Mouse (Mus musculus): ENCODE measurements around the gene Kmt2c.
"Not testable (repeated sequence)": the region's sequence is repeated elsewhere in the genome, so short reads cannot be mapped to it uniquely, and the experiment has no call there.

The Kmt2c gene

DNA sequence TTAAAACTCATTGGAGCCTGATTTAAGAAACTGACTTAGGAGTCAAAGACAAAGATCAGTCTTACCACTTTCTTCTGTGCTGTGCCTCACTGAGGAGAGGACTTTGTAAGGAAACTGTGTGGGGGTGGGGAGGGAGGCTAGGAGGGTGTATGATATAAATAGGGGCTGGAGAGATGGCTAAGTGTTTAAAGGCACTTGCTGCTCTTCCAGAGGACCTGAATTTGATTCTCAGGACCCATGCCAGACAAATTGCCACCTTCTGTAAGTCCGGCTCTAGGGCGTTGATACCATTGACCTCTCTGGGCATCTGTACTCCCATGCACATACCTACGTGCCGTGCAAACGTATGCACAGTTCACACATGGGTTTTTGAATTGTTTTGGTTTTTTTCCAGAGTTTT is 7.5 kb upstream of the Kmt2c start:
- no peak for DNase-seq

DNA sequence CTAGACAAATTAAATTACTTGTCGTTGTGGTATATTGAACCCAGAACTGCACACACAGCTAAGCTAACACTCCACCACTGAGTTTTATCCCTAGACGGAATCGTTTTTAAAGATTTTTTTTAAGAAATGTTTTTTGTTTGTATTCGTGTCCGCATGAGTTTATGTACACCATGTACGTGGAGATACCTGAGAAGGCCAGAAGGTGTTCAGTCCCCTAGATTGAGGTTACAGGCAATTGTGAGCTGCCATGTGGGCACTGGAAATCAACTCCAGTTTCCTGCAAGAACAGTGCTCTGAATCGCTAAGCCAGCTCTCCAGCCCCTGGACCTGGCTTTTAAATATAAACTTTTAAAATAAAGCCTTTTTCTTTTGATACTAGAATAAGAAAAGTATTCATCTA is 2.1 kb upstream of the Kmt2c start:
- DNase-seq, result no peak

- DNase-seq, result peak; percentile 98
Measured at GRCm38 (mm10) chr5:25499423-25500398, 1.1 kb upstream of the Kmt2c start.

DNA sequence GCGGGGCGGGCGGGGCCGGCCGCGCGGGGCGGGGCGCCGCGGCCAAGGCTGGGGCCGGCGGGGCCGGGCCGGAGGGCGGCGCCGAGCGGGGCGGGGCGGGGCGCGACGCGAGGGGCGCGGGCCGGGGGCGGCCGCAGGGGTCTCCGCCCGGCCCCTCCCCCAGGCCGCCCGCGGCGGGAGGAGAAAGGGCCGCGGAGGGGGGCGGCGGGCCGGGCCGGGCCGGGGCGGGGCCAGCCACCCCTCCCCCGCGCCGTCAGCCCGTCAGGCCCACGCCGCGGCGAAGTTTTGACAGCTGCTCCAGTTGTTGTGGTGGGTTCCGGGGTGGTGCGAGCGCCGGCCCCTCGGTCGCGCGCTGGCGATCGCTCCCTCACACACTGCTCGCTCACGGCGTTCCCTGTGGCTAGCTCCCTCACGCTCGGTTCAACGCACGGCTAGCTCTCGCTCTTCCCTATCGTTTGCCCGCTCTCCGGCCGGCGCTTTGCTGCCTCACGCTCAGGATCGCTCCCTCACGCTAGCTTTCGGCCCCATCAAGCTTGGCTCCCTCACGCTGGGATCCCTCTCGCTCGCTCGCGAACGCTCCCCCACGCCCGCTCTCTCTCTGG is 339 bp upstream of the Kmt2c start:
- peak; percentile 77 for DNase-seq

DNA sequence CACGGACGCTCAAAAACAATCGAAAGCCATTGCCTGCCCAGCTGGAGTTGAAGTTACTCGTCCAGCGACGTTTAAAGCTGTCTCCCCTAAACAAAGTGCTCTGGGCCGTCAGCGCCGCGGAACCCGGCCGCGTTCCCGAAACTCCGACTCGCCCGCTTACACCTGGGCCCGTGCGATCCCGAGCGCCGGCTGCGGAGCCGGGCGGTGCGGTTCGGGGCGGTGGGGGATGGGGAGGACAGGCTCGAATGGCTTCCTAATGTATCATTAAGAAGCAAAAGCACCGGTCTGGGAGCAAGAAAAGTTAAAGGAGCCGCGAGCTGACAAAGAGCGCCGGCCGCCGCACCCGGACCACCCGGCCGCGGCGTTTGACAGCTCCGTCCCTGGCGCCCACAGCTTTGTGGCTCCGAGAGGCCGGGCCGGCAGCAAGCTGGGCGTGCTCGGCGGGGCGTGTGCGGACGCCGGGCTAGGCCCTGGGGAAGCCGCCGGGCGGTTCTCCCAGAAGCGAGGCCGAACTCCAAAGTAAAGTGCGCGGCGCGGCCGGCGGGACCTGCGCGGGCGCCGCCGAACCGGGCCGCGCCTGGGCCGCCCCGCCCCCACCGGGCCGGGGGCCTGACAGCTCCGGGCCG is 750 bp downstream of the Kmt2c start:
- DNase-seq, result peak; percentile 72

DNA sequence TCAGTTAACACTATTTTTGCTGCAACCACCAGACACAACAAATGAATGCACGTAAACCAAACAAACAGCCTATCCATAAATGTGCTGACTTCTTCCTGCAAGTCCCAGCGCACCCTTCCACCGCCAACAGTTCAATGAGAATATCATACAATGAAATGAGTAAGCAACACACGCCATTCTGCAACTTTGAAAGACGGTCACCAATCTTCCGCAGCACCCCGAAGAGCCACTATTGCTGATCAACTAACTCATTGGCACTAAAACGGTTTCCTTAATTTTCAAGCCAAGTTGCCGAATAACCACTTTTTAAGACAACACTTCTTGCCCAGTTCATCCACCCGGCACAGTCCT is 1.2 kb downstream of the Kmt2c start:
- no peak for DNase-seq

- DNase-seq, result no peak
Measured at GRCm38 (mm10) chr5:25496652-25497051, 1.9 kb downstream of the Kmt2c start.

DNA sequence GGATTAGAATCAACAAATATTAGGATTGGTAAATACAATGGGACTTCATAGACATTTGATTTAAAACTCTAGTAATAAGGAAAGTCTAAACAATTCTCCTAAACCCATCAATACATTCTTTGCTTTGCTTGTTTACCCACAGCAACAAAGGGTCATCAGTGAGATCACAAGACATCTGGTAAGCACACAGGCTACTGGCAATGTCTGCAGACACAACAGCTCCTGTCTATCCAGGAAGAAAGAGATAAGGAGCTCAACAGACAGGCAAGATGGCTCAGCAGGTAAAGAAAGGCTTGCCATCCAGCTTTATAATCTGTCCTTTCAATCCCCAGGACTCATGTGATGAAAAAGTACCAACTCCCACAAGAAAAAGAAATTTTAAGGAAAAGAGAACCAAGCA is 19.7 kb downstream of the Kmt2c start:
- DNase-seq, result no peak

GRCm38 (mm10) chr5:25475789-25476188 is 22.8 kb downstream of the Kmt2c start:
- no peak for DNase-seq

- no peak for DNase-seq
Measured at GRCm38 (mm10) chr5:25472070-25472469, 26.5 kb downstream of the Kmt2c start.

DNA sequence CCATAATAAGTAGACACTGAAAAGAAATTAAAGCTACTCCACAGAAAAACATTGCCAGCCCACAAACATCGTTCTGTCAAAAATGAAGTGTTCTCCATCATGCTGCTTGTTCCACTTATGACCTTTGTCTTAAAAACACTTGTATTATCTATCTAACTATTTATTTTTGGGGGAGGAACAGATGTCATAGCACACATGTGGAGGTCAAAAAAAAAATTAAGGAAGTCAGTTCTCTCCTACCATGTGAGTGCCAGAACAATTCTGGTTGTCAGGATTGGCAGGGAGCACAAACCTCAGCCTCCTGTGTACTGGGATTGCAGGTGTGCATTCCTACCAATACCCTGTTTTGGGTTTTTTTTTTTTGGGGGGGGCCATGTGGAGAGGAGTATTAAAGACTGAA is 36.6 kb downstream of the Kmt2c start:
- no peak for DNase-seq

GRCm38 (mm10) chr5:25455432-25455831 is 43.2 kb downstream of the Kmt2c start:
- DNase-seq, result not testable (repeated sequence)

DNA sequence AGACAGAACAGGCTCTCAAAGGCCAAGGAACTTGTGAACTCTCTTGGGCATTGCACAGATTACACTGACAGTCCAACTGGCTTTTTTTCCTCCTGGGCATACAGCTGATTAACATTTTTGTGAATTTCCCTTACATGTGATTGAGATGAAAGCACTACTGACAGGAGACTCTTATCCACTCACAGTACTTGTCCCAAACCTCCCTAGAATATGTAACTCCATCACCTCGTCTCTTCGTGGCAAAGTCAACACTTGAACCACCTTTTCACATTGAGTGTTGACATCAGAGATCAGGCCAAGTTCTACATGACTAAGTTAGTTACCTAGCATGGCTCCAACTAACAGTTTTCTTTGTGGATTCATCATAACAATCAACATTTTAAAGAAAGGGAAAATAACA is 45.9 kb downstream of the Kmt2c start:
- DNase-seq, result no peak

DNA sequence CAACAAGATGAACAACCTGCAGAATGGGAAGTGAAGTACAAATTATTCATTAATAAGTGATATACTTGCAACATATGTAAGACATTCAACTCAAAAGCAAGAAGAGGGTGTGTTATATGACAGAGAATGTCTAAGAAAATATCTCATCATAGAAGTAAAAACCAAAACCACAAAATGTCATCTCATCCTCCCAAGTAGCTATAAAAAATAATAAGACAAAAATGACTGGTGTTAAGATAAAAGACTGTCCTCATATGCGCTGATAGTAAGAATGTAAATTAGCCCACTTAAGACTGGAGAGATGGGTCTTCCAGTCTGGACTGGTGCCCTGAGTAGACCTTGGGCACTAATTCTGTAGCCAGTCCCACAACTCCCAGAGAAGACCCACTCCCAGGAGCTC is 61.1 kb downstream of the Kmt2c start:
- no peak for DNase-seq

DNA sequence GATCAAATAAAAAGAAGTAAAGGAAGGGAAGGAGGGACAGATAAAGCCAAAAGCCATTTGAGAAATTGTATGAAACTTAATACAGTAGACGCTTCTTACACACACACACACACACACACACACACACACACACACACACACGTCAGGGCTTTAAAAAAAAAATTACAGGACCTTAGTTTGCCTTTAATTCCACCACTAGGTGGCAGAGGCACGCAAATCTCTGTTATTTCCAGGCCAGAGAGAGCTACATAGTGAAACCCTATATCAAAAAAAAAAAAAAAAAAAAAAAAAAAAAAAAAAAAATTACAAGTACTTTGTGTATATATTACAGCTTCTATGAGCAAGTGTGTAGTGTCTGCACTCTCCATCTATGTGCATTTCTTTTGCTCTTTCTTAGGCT is 62.5 kb downstream of the Kmt2c start:
- DNase-seq, result peak; percentile 52

DNA sequence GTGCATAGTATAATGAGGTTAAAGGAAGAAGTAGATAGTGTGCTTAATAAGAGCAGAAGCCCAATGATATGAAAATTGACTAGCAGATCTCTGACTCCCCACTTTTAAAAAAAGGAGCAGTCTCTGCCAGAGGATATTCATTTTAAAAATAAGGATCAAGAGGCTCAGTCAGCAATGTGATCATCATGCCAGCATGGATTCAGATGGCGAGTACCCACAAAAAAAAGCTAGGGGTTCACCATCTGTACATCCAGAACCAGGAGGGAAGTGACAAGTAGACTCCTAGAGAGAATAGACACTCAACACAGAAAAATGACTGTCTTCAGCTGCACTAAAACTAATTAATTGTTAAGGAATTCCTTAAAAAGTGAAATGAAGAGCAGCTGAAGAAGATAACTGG is 76.0 kb downstream of the Kmt2c start:
- DNase-seq, result no peak

DNA sequence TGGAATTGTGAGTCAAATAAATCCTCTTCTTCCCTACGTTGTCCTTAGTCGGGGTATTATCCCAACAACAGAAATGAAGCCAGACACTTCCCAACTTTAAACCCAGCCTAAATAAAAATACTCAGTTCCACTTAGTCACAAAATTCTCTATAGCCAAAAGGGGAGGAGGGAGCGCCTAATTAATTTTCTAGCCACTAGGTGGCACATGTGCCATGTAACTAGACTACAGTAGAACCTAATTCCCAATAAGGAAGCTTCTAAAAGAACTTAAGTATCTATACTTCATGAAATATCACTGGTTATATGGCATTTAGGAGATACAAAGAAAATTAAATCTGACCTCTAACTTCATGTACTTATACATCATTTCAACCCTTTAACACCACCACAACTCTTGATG is 78.0 kb downstream of the Kmt2c start:
- DNase-seq, result peak; percentile 66

DNA sequence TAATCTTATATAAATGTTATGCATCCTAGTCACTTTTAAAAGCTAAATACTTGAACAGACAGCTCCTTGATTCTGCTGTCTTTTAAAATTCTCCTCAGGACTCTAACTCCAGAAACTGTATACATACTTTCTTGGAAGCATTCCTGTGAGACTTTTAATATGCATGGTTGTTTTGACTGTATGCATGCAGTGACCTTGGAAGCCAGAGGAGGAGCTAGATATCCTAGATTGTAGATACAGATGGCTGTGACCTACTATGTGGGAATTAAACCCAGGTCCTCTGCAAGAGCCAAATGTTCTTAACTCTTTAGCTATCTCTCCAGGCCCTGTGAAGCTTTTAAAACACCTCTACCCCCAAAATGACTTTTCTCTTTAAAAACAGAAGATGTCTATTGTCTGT is 83.2 kb downstream of the Kmt2c start:
- DNase-seq, result no peak

DNA sequence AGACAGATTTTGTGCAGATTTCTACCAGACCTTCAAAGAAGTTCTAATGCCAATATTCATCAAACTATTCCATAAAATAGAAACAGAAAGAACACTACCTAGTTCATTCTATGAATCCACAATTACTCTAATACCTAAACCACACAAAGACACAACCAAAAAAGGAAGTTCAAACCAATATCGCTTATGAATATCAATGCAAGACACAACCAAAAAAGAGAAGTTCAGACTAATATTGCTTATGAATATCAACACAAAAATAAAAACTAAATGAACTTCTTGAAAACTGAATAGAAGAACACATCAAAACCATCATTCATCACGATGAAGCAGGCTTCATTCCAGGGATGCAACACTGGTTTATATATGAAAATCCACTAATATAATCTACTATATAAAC is 101.9 kb downstream of the Kmt2c start:
- no peak for DNase-seq

- no peak for DNase-seq
Measured at GRCm38 (mm10) chr5:25392655-25393054, 105.9 kb downstream of the Kmt2c start.

GRCm38 (mm10) chr5:25383581-25383980 is 115.0 kb downstream of the Kmt2c start:
- peak; percentile 26 for DNase-seq

- DNase-seq, result no peak
Measured at GRCm38 (mm10) chr5:25379188-25379587, 119.4 kb downstream of the Kmt2c start.

GRCm38 (mm10) chr5:25368420-25368819 is 130.2 kb downstream of the Kmt2c start:
- DNase-seq, result no peak

GRCm38 (mm10) chr5:25367126-25367525 is 131.5 kb downstream of the Kmt2c start:
- DNase-seq, result no peak

Measured in kidney, adult 18-20 months (tissue).